In the genomic region with DNA sequence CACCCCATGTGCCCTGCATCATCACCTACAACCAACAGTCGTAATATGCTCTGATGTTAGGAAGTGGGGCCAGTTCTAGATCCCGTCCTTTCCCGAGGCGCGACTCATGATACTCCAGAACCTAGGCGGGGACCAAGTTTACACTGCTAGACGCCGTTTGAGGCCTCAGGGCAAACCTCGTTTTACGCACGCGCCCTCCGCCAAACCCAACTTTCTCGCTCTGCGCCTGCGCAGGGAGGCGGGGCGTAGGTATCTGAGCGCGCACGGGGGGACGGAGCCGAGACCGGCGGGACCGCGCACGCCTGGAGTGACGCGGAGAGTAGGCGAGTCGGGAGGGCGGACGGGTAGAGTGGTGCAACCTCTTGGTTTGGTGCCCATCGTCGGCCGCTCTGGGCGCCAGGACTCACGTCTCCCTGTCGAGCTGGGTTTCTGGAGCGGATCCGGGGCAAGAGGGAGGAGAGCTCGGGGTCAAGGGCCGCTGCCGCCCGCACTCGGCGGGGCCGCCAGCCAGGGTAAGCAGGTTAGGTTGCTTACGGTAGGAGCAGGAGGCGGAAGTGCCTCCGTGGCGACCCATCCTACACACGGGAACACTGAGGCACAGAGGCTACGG, we compare ENCODE assay signal across 8 mouse cellular contexts. TPM values are rescaled to one million over a fixed set of nuclear protein-coding genes. Genes with fewer than 3 reads are reported as not detected.
DNase-seq lines count a peak whose midpoint lies in the region; ATAC-seq lines count a peak whose summit lies in the region.

A gene (plus strand): TSS at position 457 of the 610 bp plus-strand sequence.

- 0 out of 2 replicates have a peak, but pooled peaks cover 2% of the 10 kb centered on the region for H3K36me3 ChIP-seq in lung, embryonic 16.5 days (ENCODE audit: control insufficient read depth, insufficient read depth, low read length)

- peaks cover 10% of the 10 kb centered on the region for H3K4me1 ChIP-seq in lung, embryonic 16.5 days (replicated peaks; ENCODE audit: control insufficient read depth, insufficient read depth, low read length)

- peak within 1 kb of the TSS; percentile 89 for H3K27ac ChIP-seq in lung, embryonic 16.5 days (ENCODE audit: low read length)

- H3K4me3 ChIP-seq in lung, embryonic 16.5 days (ENCODE audit: low read length): peak within 1 kb of the TSS; percentile 84

- no peaks in the 10 kb centered on the region for H3K27me3 ChIP-seq in lung, embryonic 16.5 days (ENCODE audit: control insufficient read depth, insufficient read depth, low read depth, low read length)

- WGBS in lung, embryonic 16.5 days: 1% methylated on average over 55 of the region's 55 CpGs

- H3K9ac ChIP-seq in lung, embryonic 16.5 days (ENCODE audit: low read length): peak within 1 kb of the TSS; percentile 81

- no peaks in the 10 kb centered on the region for H3K9me3 ChIP-seq in lung, embryonic 16.5 days (ENCODE audit: control insufficient read depth, low read length)

- peak; percentile 90 for DNase-seq in MEL-GATA-1-ER (ENCODE audit: extremely low read depth, low read depth)
- DNase-seq in cerebellum, adult 8-10 months: peak; percentile 99
- peak; percentile 98 for DNase-seq in forelimb bud, embryonic 11.5 days (ENCODE audit: low read depth, low spot score)
- DNase-seq in layer of hippocampus, adult 9-10 months (ENCODE audit: low spot score): peak; percentile 95
- DNase-seq in ovary, postnatal 10 days (ENCODE audit: low spot score): peak; percentile 99
- peak; percentile 99 for DNase-seq in thymus, postnatal 10 days (ENCODE audit: low spot score in 2 of 2)

- peak within 1 kb of the TSS; percentile 72 for H3K4me2 ChIP-seq in lung, embryonic 16.5 days (ENCODE audit: low read depth, low read length)

- ATAC-seq in hematopoietic stem cell, adult 5-6 weeks (replicated peaks in 1 of 2; ENCODE audit: insufficient read depth in 1 of 2, low FRiP score in 2 of 2, low TSS enrichment in 1 of 2, low read depth in 1 of 2, poor library complexity in 2 of 2, severe bottlenecking in 2 of 2): peak; percentile 87 to 90
- ATAC-seq in lung, embryonic 16.5 days (ENCODE audit: low read depth): peak; percentile 98

RNA-seq across cellular contexts. Expression of the gene that starts here (rescaled TPM):
- total RNA-seq in hematopoietic stem cell, adult 5-6 weeks (2017): 112 and 130 TPM in 2 replicates
- 87.2 and 98.8 TPM in 2 replicates for polyA plus RNA-seq in lung, embryonic 16.5 days (2015; fragmentation: Nextera tagmentation; extraction: Ambion mirVana)

Comparison
In these comparisons a context has a peak if more than half of its experiments do, and no peak if none do; other contexts are left out.
1. Peak in every context shown above with its lines: DNase-seq, ATAC-seq, H3K4me3 ChIP-seq and H3K27ac ChIP-seq.